Mouse (Mus musculus): ENCODE measurements around the gene Slc9a9. TPM values are rescaled to one million over a fixed set of nuclear protein-coding genes. Genes with fewer than 3 reads are reported as not detected.

The Slc9a9 gene
- polyA plus RNA-seq, 2 experiments: 3.7 to 5.1 TPM

- WGBS: 50% methylated on average over 7 of the region's 7 CpGs
- DNase-seq (ENCODE audit: low spot score) (peak; percentile 61), ATAC-seq (ENCODE audit: low FRiP score, low read depth) (no peak)
- no peak overlapping the region for H3K4me3 ChIP-seq (replicated peaks; ENCODE audit: low read length)
- no peak overlapping the region for H3K9ac ChIP-seq (ENCODE audit: low read depth, low read length, severe bottlenecking)
- no peak overlapping the region for H3K4me2 ChIP-seq (replicated peaks; ENCODE audit: low read depth, low read length, severe bottlenecking)
- peaks cover 10% of the 10 kb centered on the region; the same call in 1 of the 2 replicates for H3K4me1 ChIP-seq (ENCODE audit: control insufficient read depth, insufficient read depth, low read length)
- no peak for TF ChIP-seq POLR2A (IDR thresholded peaks at IDR 0.05; ENCODE audit: borderline replicate concordance, extremely low read depth, insufficient read depth, insufficient read length)
- no peaks in the 10 kb centered on the region for H3K36me3 ChIP-seq (ENCODE audit: control insufficient read depth, insufficient read depth, low read length)
- no peaks in the 10 kb centered on the region for H3K27me3 ChIP-seq (ENCODE audit: control insufficient read depth, insufficient read depth, low read length)
- H3K9me3 ChIP-seq (ENCODE audit: control insufficient read depth, low read length): no peaks in the 10 kb centered on the region
- H3K27ac ChIP-seq (replicated peaks; ENCODE audit: low read depth, low read length): no peak overlapping the region
Measured at GRCm38 (mm10) chr9:94668589-94668988, 1.1 kb upstream of the Slc9a9 start.

- no peak for ATAC-seq (ENCODE audit: low FRiP score, low read depth)
- Histone ChIP-seq H3K4me2 (replicated peaks; ENCODE audit: low read depth, low read length, severe bottlenecking) (peak overlapping the region; percentile 77; the same call in 1 of the 2 replicates), H3K27me3 (ENCODE audit: control insufficient read depth, insufficient read depth, low read length) (no peaks in the 10 kb centered on the region), H3K36me3 (ENCODE audit: control insufficient read depth, insufficient read depth, low read length) (no peaks in the 10 kb centered on the region), H3K4me3 (replicated peaks; ENCODE audit: low read length) (peak overlapping the region; percentile 43; the same call in 1 of the 2 replicates), H3K4me1 (ENCODE audit: control insufficient read depth, insufficient read depth, low read length) (peaks cover 10% of the 10 kb centered on the region; the same call in 1 of the 2 replicates), H3K9me3 (ENCODE audit: control insufficient read depth, low read length) (no peaks in the 10 kb centered on the region), H3K9ac (ENCODE audit: low read depth, low read length, severe bottlenecking) (no peak overlapping the region), H3K27ac (replicated peaks; ENCODE audit: low read depth, low read length) (no peak overlapping the region)
- no peak for TF ChIP-seq POLR2A (IDR thresholded peaks at IDR 0.05; ENCODE audit: borderline replicate concordance, extremely low read depth, insufficient read depth, insufficient read length)
- no peak for DNase-seq (ENCODE audit: low spot score)
Measured at GRCm38 (mm10) chr9:94670704-94671103, 995 bp downstream of the Slc9a9 start.

GRCm38 (mm10) chr9:94674704-94675103, 5.0 kb downstream of the Slc9a9 start:
- no peaks in the 10 kb centered on the region for H3K36me3 ChIP-seq (ENCODE audit: control insufficient read depth, insufficient read depth, low read length)
- TF ChIP-seq POLR2A (IDR thresholded peaks at IDR 0.05; ENCODE audit: borderline replicate concordance, extremely low read depth, insufficient read depth, insufficient read length): no peak
- H3K27me3 ChIP-seq (ENCODE audit: control insufficient read depth, insufficient read depth, low read length): no peaks in the 10 kb centered on the region
- DNase-seq (ENCODE audit: low spot score) (no peak), ATAC-seq (ENCODE audit: low FRiP score, low read depth) (no peak)
- no peak overlapping the region for H3K4me3 ChIP-seq (replicated peaks; ENCODE audit: low read length)
- H3K9me3 ChIP-seq (ENCODE audit: control insufficient read depth, low read length): no peaks in the 10 kb centered on the region
- H3K4me1 ChIP-seq (ENCODE audit: control insufficient read depth, insufficient read depth, low read length): peaks cover 4% of the 10 kb centered on the region; the same call in 1 of the 2 replicates
- no peak overlapping the region for H3K4me2 ChIP-seq (replicated peaks; ENCODE audit: low read depth, low read length, severe bottlenecking)
- H3K9ac ChIP-seq (ENCODE audit: low read depth, low read length, severe bottlenecking): no peak overlapping the region
- 89% methylated on average over 1 of the region's 1 CpGs for WGBS
- H3K27ac ChIP-seq (replicated peaks; ENCODE audit: low read depth, low read length): no peak overlapping the region

GRCm38 (mm10) chr9:94678021-94678655, 8.4 kb downstream of the Slc9a9 start:
- no peak overlapping the region for H3K27ac ChIP-seq (replicated peaks; ENCODE audit: low read depth, low read length)
- TF ChIP-seq POLR2A (IDR thresholded peaks at IDR 0.05; ENCODE audit: borderline replicate concordance, extremely low read depth, insufficient read depth, insufficient read length): no peak
- DNase-seq (ENCODE audit: low spot score) (no peak), ATAC-seq (ENCODE audit: low FRiP score, low read depth) (no peak)
- H3K4me1 ChIP-seq (ENCODE audit: control insufficient read depth, insufficient read depth, low read length): no peaks in the 10 kb centered on the region
- no peak overlapping the region for H3K4me2 ChIP-seq (replicated peaks; ENCODE audit: low read depth, low read length, severe bottlenecking)
- no peak overlapping the region for H3K9ac ChIP-seq (ENCODE audit: low read depth, low read length, severe bottlenecking)
- 84% methylated on average over 3 of the region's 3 CpGs for WGBS
- H3K36me3 ChIP-seq (ENCODE audit: control insufficient read depth, insufficient read depth, low read length): no peaks in the 10 kb centered on the region
- H3K4me3 ChIP-seq (replicated peaks; ENCODE audit: low read length): no peak overlapping the region
- H3K27me3 ChIP-seq (ENCODE audit: control insufficient read depth, insufficient read depth, low read length): no peaks in the 10 kb centered on the region
- H3K9me3 ChIP-seq (ENCODE audit: control insufficient read depth, low read length): no peaks in the 10 kb centered on the region

GRCm38 (mm10) chr9:94680468-94681094, 10.9 kb downstream of the Slc9a9 start:
- ATAC-seq (ENCODE audit: low FRiP score, low read depth): no peak
- 82% methylated on average over 18 of the region's 18 CpGs for WGBS

More at GRCm38 (mm10) chr9:94680468-94681094, 10.9 kb downstream of the Slc9a9 start:
- Histone ChIP-seq H3K4me3 (replicated peaks; ENCODE audit: low read length) (no peak overlapping the region), H3K9me3 (ENCODE audit: control insufficient read depth, low read length) (no peaks in the 10 kb centered on the region), H3K9ac (ENCODE audit: low read depth, low read length, severe bottlenecking) (no peak overlapping the region), H3K4me2 (replicated peaks; ENCODE audit: low read depth, low read length, severe bottlenecking) (no peak overlapping the region), H3K27me3 (ENCODE audit: control insufficient read depth, insufficient read depth, low read length) (no peaks in the 10 kb centered on the region), H3K4me1 (ENCODE audit: control insufficient read depth, insufficient read depth, low read length) (no peaks in the 10 kb centered on the region), H3K36me3 (ENCODE audit: control insufficient read depth, insufficient read depth, low read length) (no peaks in the 10 kb centered on the region), H3K27ac (replicated peaks; ENCODE audit: low read depth, low read length) (no peak overlapping the region)
- no peak for TF ChIP-seq POLR2A (IDR thresholded peaks at IDR 0.05; ENCODE audit: borderline replicate concordance, extremely low read depth, insufficient read depth, insufficient read length)
- no peak for DNase-seq (ENCODE audit: low spot score)
